Mouse (Mus musculus): ENCODE data around the gene Cdh1.

- TF ChIP-seq POLR2A (IDR thresholded peaks at IDR 0.05; ENCODE audit: extremely low read depth, insufficient read depth, low read length) (no peak), CTCF (IDR thresholded peaks at IDR 0.05; ENCODE audit: extremely low read depth, insufficient read depth, low read length) (no peak)
Measured at GRCm38 (mm10) chr8:106617196-106617595, 14.0 kb downstream of the Cdh1 start.

Data from cortical plate, adult 2 months (tissue).